Mouse (Mus musculus) neutrophil, adult 5-6 weeks (primary cell): ENCODE measurements around the gene Inca1. TPM values are rescaled to one million over a fixed set of nuclear protein-coding genes. Genes with fewer than 3 reads are reported as not detected.

ENCODE experiments used
- ATAC-seq: fragments of 151-379, 151-347 bp; 2 replicates; pipeline ENCODE4 v1.8.0; 2017; ENCODE audit warnings: mild to moderate bottlenecking, moderate TSS enrichment; ENCODE audit not compliant: insufficient number of reproducible peaks, poor library complexity, low FRiP score, severe bottlenecking; ENCODE audit errors: extremely low read depth
- total RNA-seq: library from RNA; stranded (forward); fragments of 200-1000 nt; gene quantifications from 2 replicates; pipeline ENCODE4 v1.2.3, GENCODE M21; 2017

Gene Inca1
- total RNA-seq, 1 experiment from 2014 or later: not detected

DNA sequence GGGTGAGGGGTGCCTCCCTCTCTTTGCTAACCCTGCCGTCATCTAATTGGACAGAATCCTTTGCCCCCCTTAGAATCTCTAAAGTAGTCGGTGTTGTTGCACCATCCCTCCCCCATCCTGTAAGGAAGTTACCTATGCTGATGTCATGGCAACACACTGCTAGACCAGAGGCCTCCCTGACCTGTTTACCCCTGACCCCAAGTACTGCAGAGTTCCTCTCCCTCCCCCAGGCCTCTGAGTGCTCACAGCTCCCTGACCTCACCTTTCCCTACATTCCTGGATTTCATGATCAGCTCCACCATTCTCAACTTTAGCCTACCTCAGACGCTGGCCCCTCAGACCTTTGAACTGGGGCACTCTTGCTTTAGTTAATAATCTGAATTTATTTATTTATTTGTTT is 6.2 kb upstream of the Inca1 start:
- no peak for ATAC-seq

DNA sequence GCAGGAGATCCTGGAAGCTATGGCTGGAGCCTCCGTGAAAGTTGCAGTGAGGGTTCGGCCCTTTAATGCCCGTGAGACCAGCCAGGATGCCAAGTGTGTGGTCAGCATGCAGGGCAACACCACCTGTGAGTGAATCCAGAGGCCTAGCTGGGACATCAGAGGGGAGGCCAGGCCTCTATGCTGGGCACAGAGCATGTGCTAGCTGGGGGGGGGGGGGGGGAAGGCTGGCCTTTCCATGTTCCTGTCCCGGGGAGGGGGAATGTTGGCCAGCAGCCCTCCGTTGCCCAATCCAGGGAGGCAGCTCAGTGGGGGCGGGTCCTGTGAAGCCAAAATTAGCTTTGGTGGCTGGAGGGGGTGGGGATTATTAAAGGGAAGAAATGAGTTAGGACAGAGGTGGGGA is 2.8 kb upstream of the Inca1 start:
- ATAC-seq: no peak

DNA sequence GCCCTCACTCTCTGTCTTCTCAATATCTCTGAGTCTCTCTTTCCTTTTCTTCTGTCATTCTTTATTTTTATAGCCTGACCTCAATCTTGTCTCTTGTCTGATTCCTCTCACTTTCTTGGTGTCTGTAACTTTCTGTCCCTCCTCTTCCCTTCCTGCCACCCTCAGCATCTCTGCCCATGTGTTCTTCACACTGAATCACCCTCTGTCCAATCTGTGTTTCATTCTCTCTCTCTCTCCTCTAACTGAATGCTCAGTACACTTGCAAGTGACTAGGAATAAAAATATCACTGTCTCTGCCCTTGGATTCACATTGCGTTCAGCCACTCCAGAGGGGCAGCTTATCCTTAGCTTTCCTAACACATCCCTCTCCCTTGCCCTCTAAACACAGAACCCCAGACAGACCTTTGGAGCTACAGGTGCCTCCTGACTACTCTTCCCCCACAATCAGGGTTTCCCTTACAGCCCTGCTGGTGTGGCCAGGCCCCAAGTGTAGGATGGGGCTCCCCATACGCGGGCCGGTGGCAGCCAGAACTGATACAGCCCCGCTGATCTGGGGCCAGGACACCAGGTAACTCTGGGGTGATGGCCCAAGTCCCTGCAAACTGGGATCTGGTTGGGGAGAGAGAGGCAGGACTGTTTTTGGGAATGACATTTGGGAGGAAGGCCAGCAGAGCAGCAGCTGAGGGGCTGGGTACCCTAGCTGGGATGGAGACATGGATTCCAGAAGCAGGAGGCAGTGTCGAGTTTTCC is 2.2 kb upstream of the Inca1 start:
- ATAC-seq: no peak

DNA sequence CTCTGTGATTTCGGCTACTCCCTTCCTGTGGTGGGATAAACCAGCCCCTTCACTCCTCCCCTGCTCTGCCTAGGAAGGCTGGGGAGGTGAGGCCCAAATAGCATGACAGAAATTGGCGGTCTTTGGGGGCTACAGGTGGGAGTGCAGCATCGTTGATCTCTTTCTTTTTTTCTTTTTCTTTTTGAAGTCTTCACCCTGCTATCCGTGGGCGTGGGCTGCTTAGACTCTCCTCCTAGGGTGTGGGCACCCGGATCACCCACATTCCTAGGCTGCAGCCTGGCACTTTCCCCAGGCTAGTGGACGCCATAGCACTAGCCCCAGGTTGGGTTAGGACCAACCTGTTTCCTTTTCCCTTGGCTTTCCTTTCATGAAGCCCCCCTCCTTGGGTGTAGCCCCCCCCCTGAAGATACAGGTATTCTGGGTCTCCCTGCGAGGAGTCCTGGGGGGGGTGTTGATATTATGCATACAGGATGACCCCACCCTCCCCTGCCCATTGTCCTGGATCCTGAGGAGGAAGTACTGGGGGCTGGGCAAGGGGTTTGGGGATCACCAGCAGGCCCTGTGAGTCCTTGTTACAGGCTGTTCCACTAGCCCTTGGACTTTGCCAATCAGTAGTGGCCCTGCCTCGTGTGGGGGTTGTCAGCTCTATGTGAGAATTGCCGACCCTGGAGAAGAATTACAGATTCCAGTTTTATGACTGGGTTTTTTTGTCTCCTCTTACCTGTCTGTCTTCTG is 1.4 kb upstream of the Inca1 start:
- no peak for ATAC-seq

DNA sequence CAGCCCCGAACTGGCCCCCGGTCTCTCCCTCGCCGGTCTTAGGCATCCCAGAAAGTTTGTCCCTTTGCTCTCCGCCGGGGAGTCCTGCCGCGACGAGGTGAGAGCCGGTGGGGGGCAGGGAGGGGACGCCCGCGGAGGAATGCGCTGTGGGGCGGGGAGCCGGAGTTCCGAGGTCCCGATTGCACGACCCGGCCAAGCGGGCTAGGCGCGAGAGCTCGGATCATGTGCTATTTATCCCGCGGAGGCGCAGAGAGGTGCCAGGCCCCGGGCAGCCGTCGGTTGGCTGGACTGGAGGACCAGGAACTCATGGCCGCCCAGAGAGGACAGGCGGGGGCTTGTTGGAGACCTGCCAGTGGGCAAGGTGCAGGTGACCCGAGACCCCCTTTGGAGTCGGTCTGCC is 658 bp upstream of the Inca1 start:
- ATAC-seq: no peak

DNA sequence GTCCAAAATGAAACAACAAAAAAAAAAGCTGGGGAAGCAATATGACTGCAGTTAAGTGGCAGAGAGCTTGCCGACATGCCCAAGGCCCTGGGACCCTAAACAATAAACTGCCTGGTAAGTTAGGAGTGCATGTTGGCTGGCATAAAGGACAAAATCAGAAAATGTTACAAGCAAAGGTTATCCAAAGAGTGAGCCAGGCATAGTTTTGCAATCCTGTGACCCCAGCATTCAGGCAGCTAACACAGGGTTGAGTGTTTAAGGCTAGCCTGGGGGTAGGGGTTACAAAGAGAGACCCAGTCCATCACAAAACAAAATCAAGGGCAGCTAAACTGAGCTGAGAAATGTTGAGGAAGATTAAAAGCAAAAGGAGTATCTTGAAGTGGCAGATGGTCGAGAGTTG is 904 bp downstream of the Inca1 start:
- no peak for ATAC-seq

DNA sequence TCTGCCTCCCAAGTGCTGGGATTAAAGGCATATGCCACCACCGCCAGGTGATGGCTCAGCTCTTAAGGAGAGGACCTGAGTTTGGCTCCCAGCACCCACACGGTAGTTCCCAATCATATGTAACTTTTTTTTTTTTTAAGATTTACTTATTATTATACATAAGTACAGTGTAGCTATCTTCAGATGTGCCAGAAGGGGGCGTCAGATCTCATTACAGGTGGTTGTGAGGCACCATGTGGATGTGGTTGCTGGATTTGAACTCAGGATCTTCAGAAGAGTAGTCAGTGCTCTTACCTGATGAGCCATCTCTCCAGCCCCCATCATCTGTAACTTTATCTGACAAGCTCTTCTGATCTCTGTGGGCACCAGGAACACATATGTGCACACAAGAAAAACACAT is 2.6 kb downstream of the Inca1 start:
- no peak for ATAC-seq

DNA sequence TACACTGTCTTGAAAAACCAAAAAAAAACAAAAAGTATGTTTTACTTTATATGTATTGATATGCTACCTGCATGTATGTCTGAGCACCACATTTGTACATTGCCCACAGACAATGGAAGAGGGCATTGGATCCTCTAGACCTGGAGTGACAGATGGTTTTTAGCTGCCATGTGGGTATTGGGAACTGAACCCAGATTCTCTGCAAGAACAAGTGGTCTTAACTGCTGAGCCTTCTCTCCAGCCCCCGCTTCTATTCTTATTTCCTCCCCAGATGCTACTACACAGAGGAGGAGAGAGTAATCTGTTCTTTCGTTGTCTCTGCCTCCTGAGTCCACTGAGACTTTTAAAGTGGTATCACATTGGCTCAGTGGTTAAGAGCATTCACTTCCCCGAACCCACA is 6.5 kb downstream of the Inca1 start:
- ATAC-seq: no peak

DNA sequence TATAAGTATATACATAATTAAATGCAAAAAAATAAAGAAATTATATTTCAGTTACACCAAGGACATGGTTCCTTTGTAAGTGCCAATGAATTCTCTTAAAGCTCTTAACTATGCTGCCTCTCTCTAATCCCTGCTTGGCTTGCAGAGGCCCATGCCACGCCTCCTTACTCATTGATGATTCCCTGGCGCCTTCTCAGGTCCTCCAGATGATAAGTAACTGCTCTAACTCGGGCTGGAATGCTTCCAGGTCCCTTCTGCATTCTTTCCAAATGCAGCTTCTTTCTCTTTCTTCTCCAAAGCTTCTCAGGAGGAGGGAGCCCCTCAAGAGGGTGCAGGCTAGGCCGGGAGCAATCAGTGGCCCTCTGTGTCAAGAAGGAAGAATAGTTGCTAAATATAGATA is 10.4 kb downstream of the Inca1 start:
- no peak for ATAC-seq

DNA sequence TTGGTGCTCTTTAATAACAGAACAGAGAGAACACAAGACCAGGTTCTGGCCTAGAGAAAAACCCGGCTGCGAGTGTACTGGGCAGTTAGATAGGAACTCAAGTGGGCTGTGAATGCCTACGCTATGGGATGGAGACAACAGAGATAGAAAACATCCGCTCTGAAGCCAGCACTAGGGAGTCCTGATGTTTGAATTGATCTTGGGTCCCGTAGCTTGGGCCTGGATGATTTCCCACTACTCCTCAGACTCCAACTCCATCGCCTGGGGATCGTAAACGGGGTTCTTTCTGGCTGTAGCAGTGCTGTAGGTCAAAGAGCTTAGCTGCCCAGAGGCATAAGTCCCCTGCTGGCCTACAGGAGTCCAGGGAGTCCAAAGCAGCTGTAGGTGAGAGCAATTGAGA is 11.6 kb downstream of the Inca1 start:
- no peak for ATAC-seq

DNA sequence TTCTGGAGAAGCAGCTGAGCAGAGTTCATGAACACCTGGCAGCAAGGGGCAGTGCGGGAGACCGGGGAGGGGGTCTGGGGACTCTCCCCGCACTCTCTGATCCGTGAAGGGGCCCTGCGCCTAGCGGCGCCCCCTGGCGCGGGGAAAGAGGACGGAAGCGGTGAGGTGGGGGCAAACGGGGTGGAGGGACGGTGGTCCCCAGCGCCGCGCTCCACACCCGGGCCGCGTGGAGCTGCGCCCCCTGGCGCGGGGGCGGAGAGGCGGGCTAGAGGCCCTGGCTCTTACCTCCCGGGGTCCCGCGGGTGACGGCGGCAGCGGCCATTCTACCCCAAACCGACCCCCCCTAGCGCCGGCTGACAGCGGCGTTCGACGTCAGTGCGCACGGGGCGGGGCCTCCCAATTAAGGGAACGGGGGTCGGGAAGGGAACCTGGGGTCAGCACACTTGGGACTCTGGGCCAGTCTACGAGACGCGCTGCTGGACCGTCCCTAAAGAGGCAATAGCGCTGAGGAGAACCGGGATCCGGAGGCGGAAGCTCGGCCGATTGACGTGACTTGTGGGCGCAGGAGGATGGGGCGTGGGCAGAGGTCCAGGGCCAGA is 12.3 kb downstream of the Inca1 start, which contains the start of gene Camta2:
Gene Camta2, minus strand, starts transcription at position 505 of the 599 bp plus-strand sequence.
- peak; percentile 57 for ATAC-seq

DNA sequence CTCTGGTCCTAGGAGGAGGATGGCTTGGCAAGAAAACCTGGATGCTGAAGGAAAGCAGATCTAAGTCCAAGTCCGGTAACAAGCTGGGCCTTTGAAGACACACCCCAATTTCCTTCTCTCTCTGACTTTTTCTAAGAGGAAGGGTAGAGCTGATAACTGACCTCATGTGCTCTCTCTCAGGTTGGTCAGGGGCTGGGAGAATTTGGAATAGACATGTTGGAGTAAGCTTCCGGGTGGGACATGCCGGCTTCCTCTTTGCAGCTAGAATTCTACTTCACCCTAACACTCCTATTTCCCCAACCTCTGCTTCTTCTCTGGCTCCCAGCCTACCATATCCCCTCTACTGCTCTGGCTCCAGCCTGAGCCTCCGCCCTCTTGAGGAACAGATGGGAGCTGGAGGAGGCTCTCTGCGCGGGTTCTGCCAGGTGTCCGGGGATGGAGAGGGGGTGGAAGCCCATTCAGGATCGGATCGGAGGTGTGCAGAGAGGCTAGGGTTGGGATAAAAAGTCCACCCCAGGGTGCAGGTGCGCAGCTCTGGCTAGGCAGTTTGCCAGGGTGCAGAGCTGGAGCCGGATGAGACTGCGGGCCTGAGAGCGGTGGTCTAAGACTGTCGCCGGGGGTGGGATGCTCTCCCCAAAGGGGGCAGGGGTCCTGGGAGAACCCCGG is 12.9 kb downstream of the Inca1 start:
- ATAC-seq: no peak; the same call in 1 of the 2 replicates

DNA sequence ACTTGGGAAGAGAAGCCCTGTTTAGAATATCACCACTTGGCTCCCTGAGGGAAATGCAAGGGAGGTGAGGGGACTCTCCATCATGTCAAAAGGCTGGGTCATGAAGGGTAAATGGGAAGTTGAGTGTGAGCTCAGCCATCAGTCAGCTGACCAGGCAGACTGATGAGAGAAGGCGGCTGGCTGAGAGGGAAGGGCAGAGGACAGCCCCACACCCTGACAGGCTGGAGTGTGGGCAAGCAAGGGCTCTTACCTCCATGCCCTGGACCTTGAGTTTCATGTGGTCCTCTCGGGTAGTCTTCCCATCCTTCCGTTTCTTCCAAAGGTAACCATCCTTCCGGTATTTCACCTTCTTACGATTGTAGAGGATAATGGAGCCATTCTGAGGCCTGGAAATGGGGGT is 16.3 kb downstream of the Inca1 start:
- no peak for ATAC-seq

DNA sequence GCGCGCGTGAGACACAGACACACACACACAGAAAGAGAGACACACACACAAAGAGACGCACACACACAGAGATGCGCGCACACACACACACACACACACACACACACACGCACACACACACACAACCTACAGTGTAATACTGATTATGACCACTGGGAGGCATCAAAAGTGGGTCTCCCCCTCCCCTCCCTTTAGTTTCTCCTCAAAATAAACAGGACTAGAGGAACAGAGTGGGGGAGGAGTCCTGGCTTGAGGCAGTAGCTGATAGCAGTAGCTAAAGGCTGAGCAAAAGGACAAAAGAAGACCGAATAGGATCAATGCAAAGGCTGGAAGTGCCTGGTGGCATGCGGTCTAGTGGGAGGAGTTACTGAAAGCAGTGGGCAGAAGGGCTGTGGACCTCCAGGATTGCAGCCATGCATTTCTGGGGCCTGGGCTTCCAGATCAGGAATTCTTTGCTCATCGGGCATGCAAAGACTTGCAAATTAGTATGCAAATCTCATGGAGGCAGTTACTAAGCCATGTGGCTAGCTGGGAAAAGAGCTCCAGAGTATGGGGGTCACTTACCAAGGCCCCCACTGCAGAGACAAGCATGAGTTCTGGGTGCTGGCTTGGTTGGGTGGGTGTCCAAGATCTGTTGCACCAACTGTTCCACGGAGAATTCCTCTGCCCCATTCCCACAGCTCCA is 17.9 kb downstream of the Inca1 start:
- ATAC-seq: no peak

DNA sequence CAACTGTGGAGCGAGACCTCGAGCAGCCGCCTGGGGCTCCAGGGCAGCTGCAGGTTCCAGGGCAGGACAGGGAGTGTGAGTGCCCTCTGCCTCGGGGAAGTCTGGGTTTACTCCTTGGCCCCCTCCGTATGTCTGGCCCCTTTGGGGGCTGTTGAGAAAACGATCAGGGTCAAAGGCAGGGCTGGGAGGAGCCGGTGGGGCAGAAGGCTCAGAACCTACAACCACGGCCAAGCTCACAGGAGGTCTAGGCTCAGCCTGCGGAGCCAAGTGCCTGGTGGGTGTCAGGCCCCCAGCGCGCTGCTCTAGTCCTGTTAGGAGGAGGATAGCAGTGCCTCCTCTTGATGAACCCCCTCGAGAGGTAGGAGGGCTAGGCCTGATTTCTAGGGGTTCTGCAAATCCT is 18.8 kb downstream of the Inca1 start:
- no peak for ATAC-seq

DNA sequence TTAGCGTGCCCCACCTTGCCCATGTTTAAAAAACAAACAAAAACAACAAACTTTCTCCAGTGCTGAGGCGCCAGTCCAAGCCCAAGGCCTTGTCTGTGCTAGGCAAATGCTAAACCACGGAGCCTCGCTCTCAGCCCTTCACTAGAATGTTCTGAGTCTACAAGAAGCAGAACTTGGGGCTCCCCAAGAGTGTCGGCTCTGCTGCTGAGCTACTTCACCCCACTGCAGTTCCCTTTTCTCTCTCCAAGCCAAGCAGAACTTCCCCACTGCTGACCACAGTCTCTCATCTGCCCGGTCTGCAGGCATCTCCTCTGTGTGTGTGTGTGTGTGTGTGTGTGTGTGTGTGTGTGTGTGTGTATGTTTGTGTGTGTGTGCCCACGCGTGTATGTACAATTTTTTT is 20.1 kb downstream of the Inca1 start:
- peak; percentile 93 for ATAC-seq

DNA sequence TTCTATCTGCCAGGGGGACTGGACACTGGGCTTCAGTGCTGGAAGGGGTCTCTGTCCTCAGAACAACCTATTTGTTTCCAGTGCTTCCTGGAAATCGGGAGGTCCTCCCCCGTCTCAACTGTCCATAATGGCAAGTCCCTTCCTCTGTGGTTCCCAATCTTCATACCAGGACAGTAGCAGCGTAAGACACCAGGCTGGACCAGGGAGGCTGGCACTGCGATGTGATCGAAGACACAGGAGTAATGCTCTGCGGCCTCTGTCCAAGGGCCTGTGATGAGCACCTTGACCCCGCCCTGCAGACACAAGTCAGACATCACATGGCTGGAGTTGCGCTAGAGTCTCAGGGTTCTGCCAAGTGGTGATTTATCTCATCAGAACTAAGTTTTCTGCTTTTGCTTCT is 20.6 kb downstream of the Inca1 start:
- no peak for ATAC-seq

DNA sequence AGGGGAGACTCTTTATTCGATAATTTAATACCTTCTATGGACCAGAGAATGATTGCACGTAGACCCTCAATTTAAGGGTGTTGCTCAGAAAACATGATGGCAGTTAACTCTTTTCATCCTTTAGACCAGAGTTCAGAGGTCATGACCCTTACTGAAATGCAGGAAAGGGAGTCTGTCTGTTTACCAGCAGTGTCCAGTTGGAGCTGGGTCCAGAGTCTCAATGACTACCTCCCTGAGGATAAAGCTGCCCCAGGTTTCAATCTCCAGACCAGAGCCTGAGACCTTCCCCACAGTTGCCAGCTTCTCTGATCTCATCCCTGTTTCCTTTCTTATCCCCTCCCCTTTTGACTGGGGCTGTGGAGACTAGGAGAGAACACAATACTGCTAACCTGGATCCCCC is 21.4 kb downstream of the Inca1 start:
- ATAC-seq: no peak

DNA sequence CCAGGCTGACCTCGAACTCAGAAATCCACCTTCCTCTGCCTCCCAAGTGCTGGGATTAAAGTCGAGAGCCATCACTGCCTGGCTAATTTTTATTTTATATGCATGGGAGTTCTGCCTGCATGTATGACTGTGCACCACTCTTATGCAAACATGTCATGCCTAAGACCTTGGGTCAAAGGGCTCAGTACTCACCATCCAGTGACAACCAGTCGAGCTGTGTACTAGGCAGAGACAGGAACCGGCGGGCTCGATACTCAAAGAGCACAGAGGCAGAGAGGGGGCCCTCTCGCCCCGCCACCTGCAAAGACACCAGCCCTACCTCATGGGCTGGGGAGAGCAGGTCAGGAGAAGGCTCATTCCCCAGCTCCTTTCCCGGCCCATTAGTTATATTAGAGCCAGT is 21.9 kb downstream of the Inca1 start:
- ATAC-seq: no peak
